Mouse (Mus musculus) cerebellum, adult 11-12 months (tissue): Measurements from ENCODE around the gene Bhlhe41.
A peak's percentile ranks its signal among the peaks of the same experiment; 100 is the strongest.

ENCODE experiments used
- DNase-seq: peaks from one replicate; pipeline ENCODE4 v3.0.0; 2022

Gene Bhlhe41

GRCm38 (mm10) chr6:145865289-145865885, at the start of gene Bhlhe41:
Gene Bhlhe41, minus strand, starts transcription at chr6:145865558.
- DNase-seq = peak; percentile 93

GRCm38 (mm10) chr6:145912232-145912631, 46.9 kb upstream of the Bhlhe41 start:
- DNase-seq = no peak

GRCm38 (mm10) chr6:145910469-145911426, 45.4 kb upstream of the Bhlhe41 start:
- no peak for DNase-seq

- DNase-seq = no peak
Measured at GRCm38 (mm10) chr6:145909943-145910342, 44.6 kb upstream of the Bhlhe41 start.

GRCm38 (mm10) chr6:145906096-145906890, 40.9 kb upstream of the Bhlhe41 start:
- DNase-seq = no peak

GRCm38 (mm10) chr6:145904616-145905015, 39.3 kb upstream of the Bhlhe41 start:
- DNase-seq = no peak

GRCm38 (mm10) chr6:145904169-145904568, 38.8 kb upstream of the Bhlhe41 start:
- peak; percentile 14 for DNase-seq

GRCm38 (mm10) chr6:145894669-145895342, 29.4 kb upstream of the Bhlhe41 start:
- DNase-seq = no peak

- DNase-seq = no peak
Measured at GRCm38 (mm10) chr6:145893366-145894021, 28.1 kb upstream of the Bhlhe41 start.

- no peak for DNase-seq
Measured at GRCm38 (mm10) chr6:145892381-145893265, 27.3 kb upstream of the Bhlhe41 start.

- no peak for DNase-seq
Measured at GRCm38 (mm10) chr6:145891951-145892350, 26.6 kb upstream of the Bhlhe41 start.

- no peak for DNase-seq
Measured at GRCm38 (mm10) chr6:145887719-145888118, 22.4 kb upstream of the Bhlhe41 start.

- DNase-seq = no peak
Measured at GRCm38 (mm10) chr6:145886277-145886676, 20.9 kb upstream of the Bhlhe41 start.

GRCm38 (mm10) chr6:145885069-145885468, 19.7 kb upstream of the Bhlhe41 start:
- DNase-seq = no peak

GRCm38 (mm10) chr6:145883668-145884067, 18.3 kb upstream of the Bhlhe41 start:
- no peak for DNase-seq

GRCm38 (mm10) chr6:145883010-145883409, 17.7 kb upstream of the Bhlhe41 start:
- no peak for DNase-seq

- DNase-seq = no peak
Measured at GRCm38 (mm10) chr6:145880609-145881008, 15.3 kb upstream of the Bhlhe41 start.

- no peak for DNase-seq
Measured at GRCm38 (mm10) chr6:145876986-145877735, 11.8 kb upstream of the Bhlhe41 start.

- no peak for DNase-seq
Measured at GRCm38 (mm10) chr6:145873354-145873753, 8.0 kb upstream of the Bhlhe41 start.

GRCm38 (mm10) chr6:145872010-145872409, 6.7 kb upstream of the Bhlhe41 start:
- no peak for DNase-seq
